Mouse (Mus musculus): ENCODE results near the gene Syt1. TPM values are rescaled to one million over a fixed set of nuclear protein-coding genes. Genes with fewer than 3 reads are reported as not detected.

Syt1 gene
- total and polyA plus RNA-seq, 3 experiments = 0.31 to 0.50 TPM; not detected in 1

DNA sequence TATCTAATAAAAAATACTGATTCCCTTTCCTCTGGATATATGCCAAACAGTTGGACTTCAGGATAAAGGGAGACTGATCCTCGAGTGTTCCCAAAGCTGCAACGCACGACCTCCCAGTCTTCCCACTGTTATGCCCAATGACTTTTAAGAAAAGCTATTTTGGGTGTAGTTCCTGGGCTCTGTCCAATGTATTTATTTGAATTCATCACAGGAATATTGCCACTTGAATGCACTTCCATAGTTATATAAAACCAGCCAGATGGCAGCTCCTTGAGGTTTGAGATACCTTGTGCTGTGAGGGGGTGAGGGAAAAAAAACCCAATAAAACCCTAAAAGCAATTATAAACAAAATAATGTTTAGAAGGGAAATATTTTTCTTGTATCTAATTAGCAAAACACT lies 285.9 kb downstream of the Syt1 start:
- no peaks in the 10 kb centered on the region for H3K36me3 ChIP-seq (ENCODE audit: control insufficient read depth, insufficient read depth, low read length)
- 62% methylated on average over 3 of the region's 3 CpGs for WGBS
- no peak overlapping the region for H3K4me3 ChIP-seq
- intact Hi-C loops (cut with DNase I) = no loop called here
- no peaks in the 10 kb centered on the region for H3K4me1 ChIP-seq (ENCODE audit: control insufficient read depth, insufficient read depth, low read length)
- TF ChIP-seq EP300 (IDR thresholded peaks at IDR 0.05; ENCODE audit: insufficient read depth, low read depth, low read length) (no peak), CTCF (IDR thresholded peaks at IDR 0.05) (no peak), POLR2A (IDR thresholded peaks at IDR 0.05; ENCODE audit: insufficient read depth, low read depth, low read length) (no peak)
- H3K79me2 ChIP-seq (replicated peaks; ENCODE audit: control insufficient read depth, insufficient read depth, low read length) = no peaks in the 10 kb centered on the region
- no peak for DNase-seq
- no peaks in the 10 kb centered on the region for H3K27me3 ChIP-seq (ENCODE audit: control insufficient read depth, insufficient read depth, low read length)
- H3K27ac ChIP-seq = no peak overlapping the region
- no peak overlapping the region for H3K9ac ChIP-seq (ENCODE audit: low read depth, low read length)

DNA sequence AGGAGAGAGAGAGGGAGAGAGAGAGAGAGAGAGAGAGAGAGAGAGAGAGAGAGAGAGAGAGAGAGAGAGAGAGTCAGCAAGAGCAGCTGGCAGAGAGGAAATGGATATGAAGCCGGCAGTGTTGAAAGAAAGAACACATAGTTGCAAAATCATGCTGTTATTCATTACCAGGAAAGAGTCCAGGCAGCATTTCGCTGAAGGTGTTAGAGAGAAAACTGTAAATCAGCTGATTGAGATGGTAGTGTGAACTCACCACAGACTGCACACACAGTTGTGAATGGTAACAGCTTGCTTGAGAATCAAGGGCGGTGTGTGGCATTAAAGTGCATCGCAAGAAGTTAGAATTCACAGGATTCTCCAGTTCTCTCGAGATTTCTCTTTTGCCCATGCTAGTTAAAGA lies 300.3 kb downstream of the Syt1 start:
- Histone ChIP-seq H3K4me1 (ENCODE audit: control insufficient read depth, insufficient read depth, low read length) (no peaks in the 10 kb centered on the region), H3K9ac (ENCODE audit: low read depth, low read length) (no peak overlapping the region), H3K79me2 (replicated peaks; ENCODE audit: control insufficient read depth, insufficient read depth, low read length) (no peaks in the 10 kb centered on the region), H3K27ac (no peak overlapping the region), H3K4me3 (no peak overlapping the region), H3K36me3 (ENCODE audit: control insufficient read depth, insufficient read depth, low read length) (no peaks in the 10 kb centered on the region), H3K27me3 (ENCODE audit: control insufficient read depth, insufficient read depth, low read length) (no peaks in the 10 kb centered on the region)
- intact Hi-C loops (cut with DNase I) = no loop called here
- TF ChIP-seq EP300 (IDR thresholded peaks at IDR 0.05; ENCODE audit: insufficient read depth, low read depth, low read length) (no peak), POLR2A (IDR thresholded peaks at IDR 0.05; ENCODE audit: insufficient read depth, low read depth, low read length) (no peak), CTCF (IDR thresholded peaks at IDR 0.05) (no peak)
- WGBS = 56% methylated on average over 5 of the region's 5 CpGs
- no peak for DNase-seq

DNA sequence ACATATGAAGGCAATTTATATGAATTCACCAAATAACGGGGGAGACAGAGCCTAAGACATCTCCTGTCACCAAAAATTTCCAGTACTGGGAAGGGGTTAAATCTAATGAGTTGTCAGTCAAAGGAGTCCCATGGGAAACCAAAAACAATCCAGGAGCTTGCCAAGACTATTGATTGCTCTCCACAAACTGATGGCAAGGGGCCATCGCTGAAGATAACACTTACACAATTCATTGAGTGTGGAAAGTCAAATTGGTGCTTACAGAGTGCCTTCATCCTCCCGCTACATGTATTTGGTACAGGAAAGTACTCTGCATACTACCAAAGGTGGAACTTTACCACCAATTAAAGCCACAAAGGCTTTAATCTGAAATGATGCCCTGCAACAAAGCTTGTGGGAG lies 305.1 kb downstream of the Syt1 start:
- Histone ChIP-seq H3K27me3 (ENCODE audit: control insufficient read depth, insufficient read depth, low read length) (no peaks in the 10 kb centered on the region), H3K36me3 (ENCODE audit: control insufficient read depth, insufficient read depth, low read length) (no peaks in the 10 kb centered on the region), H3K27ac (no peak overlapping the region), H3K4me3 (no peak overlapping the region), H3K9ac (ENCODE audit: low read depth, low read length) (no peak overlapping the region), H3K79me2 (replicated peaks; ENCODE audit: control insufficient read depth, insufficient read depth, low read length) (no peaks in the 10 kb centered on the region), H3K4me1 (ENCODE audit: control insufficient read depth, insufficient read depth, low read length) (no peaks in the 10 kb centered on the region)
- no peak for DNase-seq
- 84% methylated on average over 3 of the region's 3 CpGs for WGBS
- no peak for TF ChIP-seq POLR2A (IDR thresholded peaks at IDR 0.05; ENCODE audit: insufficient read depth, low read depth, low read length)
- no peak for TF ChIP-seq EP300 (IDR thresholded peaks at IDR 0.05; ENCODE audit: insufficient read depth, low read depth, low read length)
- no peak for TF ChIP-seq CTCF (IDR thresholded peaks at IDR 0.05)
- intact Hi-C loops (cut with DNase I) = no loop called here

DNA sequence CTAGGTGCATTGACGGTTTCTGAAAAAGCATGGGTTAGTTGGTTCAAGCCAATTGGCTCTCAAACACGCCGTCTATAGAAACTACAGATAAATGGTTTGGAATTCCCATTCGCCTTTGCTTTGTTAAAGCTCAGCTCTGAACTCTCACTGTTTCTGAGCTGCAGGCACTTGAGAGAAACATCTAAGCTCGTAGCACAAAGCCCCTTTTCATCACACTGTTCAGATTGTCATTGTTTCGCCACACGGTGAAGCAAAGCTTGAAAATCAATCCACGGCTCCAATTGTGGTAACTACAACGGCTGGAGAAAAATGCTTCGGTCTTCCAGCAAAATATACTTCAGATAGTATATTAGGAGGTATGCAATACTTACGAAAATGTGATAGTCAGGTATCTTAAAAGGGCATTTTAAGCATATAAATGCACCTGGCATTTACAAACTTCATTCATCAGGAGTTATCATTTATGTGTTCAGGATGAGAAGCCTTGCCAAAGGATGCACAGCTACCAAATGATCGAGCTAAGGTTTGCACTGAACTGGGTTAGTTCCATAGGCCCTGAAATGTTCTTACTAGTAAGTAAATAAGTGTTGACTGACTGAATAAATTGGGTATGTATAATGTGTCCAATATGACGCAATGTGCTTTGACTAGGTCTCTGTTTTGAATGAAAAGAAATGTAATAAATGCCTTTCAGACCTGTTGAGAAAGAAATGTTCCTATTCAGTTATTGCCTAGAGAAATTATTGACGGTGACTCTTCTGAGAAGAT lies 309.2 kb downstream of the Syt1 start:
- H3K4me3 ChIP-seq = no peak overlapping the region
- H3K4me1 ChIP-seq (ENCODE audit: control insufficient read depth, insufficient read depth, low read length) = no peaks in the 10 kb centered on the region
- no peak overlapping the region for H3K27ac ChIP-seq
- H3K9ac ChIP-seq (ENCODE audit: low read depth, low read length) = no peak overlapping the region
- 74% methylated on average over 14 of the region's 14 CpGs for WGBS
- DNase-seq = no peak
- H3K36me3 ChIP-seq (ENCODE audit: control insufficient read depth, insufficient read depth, low read length) = no peaks in the 10 kb centered on the region
- intact Hi-C loops (cut with DNase I) = no loop called here
- no peak for TF ChIP-seq EP300 (IDR thresholded peaks at IDR 0.05; ENCODE audit: insufficient read depth, low read depth, low read length)
- no peak for TF ChIP-seq POLR2A (IDR thresholded peaks at IDR 0.05; ENCODE audit: insufficient read depth, low read depth, low read length)
- no peak for TF ChIP-seq CTCF (IDR thresholded peaks at IDR 0.05)
- no peaks in the 10 kb centered on the region for H3K27me3 ChIP-seq (ENCODE audit: control insufficient read depth, insufficient read depth, low read length)
- H3K79me2 ChIP-seq (replicated peaks; ENCODE audit: control insufficient read depth, insufficient read depth, low read length) = no peaks in the 10 kb centered on the region

DNA sequence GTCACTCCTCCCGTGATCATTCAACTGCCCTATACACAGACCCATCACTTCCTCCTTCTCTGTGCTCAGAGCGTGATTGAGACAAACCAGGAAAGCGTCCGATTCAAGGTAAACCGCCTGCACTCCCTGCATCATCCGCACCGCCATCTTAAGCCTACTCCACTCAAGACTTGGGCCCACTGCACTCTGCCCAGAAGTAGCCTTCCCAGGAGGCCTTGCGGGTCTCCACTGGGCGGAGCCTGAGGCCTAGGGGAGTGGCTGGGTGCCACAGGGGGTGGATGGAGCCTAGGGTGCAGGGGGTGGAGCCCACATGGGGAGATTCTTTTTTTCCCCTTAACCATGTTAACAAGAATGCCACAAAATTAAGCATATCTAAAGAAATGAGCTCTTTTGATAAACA lies 310.8 kb downstream of the Syt1 start, which contains the start of gene Gm5136:
Gene Gm5136 (minus strand): TSS at position 215 of the 400 bp plus-strand sequence.
- Histone ChIP-seq H3K36me3 (ENCODE audit: control insufficient read depth, insufficient read depth, low read length) (no peaks in the 10 kb centered on the region), H3K9ac (ENCODE audit: low read depth, low read length) (no peak within 1 kb of the TSS), H3K4me3 (no peak within 1 kb of the TSS), H3K27ac (no peak within 1 kb of the TSS), H3K4me1 (ENCODE audit: control insufficient read depth, insufficient read depth, low read length) (no peaks in the 10 kb centered on the region), H3K27me3 (ENCODE audit: control insufficient read depth, insufficient read depth, low read length) (no peaks in the 10 kb centered on the region), H3K79me2 (replicated peaks; ENCODE audit: control insufficient read depth, insufficient read depth, low read length) (no peaks in the 10 kb centered on the region)
- no peak for TF ChIP-seq EP300 (IDR thresholded peaks at IDR 0.05; ENCODE audit: insufficient read depth, low read depth, low read length)
- 94% methylated on average over 9 of the region's 9 CpGs for WGBS
- no peak for DNase-seq
- intact Hi-C loops (cut with DNase I) = no loop called here

DNA sequence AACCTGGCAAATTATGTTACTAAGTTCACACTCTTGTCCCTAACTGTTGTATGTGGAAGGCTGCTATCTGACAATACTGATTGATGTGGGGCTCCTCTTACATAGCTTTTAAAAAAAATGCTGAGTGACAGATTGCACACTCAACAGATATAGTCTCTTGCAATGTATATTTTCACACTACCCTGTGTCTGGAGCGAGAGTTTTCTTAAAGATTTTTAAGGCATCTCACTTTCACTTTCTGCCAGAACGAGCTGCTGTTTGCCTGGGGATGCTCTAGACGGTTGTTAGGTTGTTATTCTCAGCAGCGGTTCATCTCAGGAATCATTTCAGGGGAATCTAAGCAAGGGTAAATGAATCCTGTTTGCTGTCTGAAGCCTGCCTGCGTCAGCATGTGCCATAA lies 313.7 kb downstream of the Syt1 start:
- no peaks in the 10 kb centered on the region for H3K27me3 ChIP-seq (ENCODE audit: control insufficient read depth, insufficient read depth, low read length)
- no peak overlapping the region for H3K27ac ChIP-seq
- H3K9ac ChIP-seq (ENCODE audit: low read depth, low read length) = no peak overlapping the region
- H3K79me2 ChIP-seq (replicated peaks; ENCODE audit: control insufficient read depth, insufficient read depth, low read length) = no peaks in the 10 kb centered on the region
- TF ChIP-seq EP300 (IDR thresholded peaks at IDR 0.05; ENCODE audit: insufficient read depth, low read depth, low read length) = no peak
- no peak for TF ChIP-seq CTCF (IDR thresholded peaks at IDR 0.05)
- no peak for TF ChIP-seq POLR2A (IDR thresholded peaks at IDR 0.05; ENCODE audit: insufficient read depth, low read depth, low read length)
- no peaks in the 10 kb centered on the region for H3K4me1 ChIP-seq (ENCODE audit: control insufficient read depth, insufficient read depth, low read length)
- H3K4me3 ChIP-seq = no peak overlapping the region
- intact Hi-C loops (cut with DNase I) = no loop called here
- DNase-seq = no peak
- WGBS = 65% methylated on average over 5 of the region's 5 CpGs
- no peaks in the 10 kb centered on the region for H3K36me3 ChIP-seq (ENCODE audit: control insufficient read depth, insufficient read depth, low read length)
